ENCODE assay signal across 8 mouse cellular contexts in genomic region chr5:74974726-74975411, GRCm38 (mm10).
A peak's percentile ranks its signal among the peaks of the same experiment; 100 is the strongest.
DNase-seq lines count a peak whose midpoint lies in the region; ATAC-seq lines count a peak whose summit lies in the region.

No protein-coding gene starts in this region.

- no peaks in the 10 kb centered on the region for H3K9me3 ChIP-seq in forebrain, embryonic 16.5 days (ENCODE audit: control insufficient read depth, low read length)
- no peaks in the 10 kb centered on the region for H3K9me3 ChIP-seq in forebrain, embryonic 11.5 days (ENCODE audit: control insufficient read depth, low read length)
- H3K9me3 ChIP-seq in liver, embryonic 16.5 days (replicated peaks; ENCODE audit: control insufficient read depth, low read length): no peaks in the 10 kb centered on the region
- H3K9me3 ChIP-seq in stomach, embryonic 14.5 days (ENCODE audit: control insufficient read depth, low read depth, low read length): no peaks in the 10 kb centered on the region

- DNase-seq in forebrain, embryonic 11.5 days (ENCODE audit: low spot score): no peak
- peak; percentile 38 for DNase-seq in R1 (ENCODE audit: low read depth, low spot score)
- peak; percentile 90 for DNase-seq in gastrocnemius, postnatal 14 days
- DNase-seq in kidney, adult 18-20 months: peak; percentile 66
- no peak for DNase-seq in thymus, postnatal 0 days (ENCODE audit: low spot score)

- no peak overlapping the region for H3K27ac ChIP-seq in forebrain, embryonic 16.5 days (ENCODE audit: low read length)
- no peak overlapping the region for H3K27ac ChIP-seq in forebrain, embryonic 11.5 days (ENCODE audit: low read depth, low read length)
- peak overlapping the region; percentile 50; the same call in 1 of the 2 replicates for H3K27ac ChIP-seq in liver, embryonic 16.5 days (ENCODE audit: low read length)
- H3K27ac ChIP-seq in stomach, embryonic 14.5 days (ENCODE audit: low read length): peak overlapping the region; percentile 64

- peak; percentile 66 for ATAC-seq in forebrain, embryonic 16.5 days
- no peak for ATAC-seq in forebrain, embryonic 11.5 days (replicated peaks; ENCODE audit: low FRiP score)
- peak; percentile 77 for ATAC-seq in liver, embryonic 16.5 days (ENCODE audit: low read depth)
- ATAC-seq in stomach, embryonic 14.5 days (ENCODE audit: insufficient number of reproducible peaks, insufficient read depth, low FRiP score, low read depth): peak; percentile 78; the same call in 1 of the 2 replicates

- WGBS in forebrain, embryonic 16.5 days: 50% methylated on average over 12 of the region's 12 CpGs
- WGBS in forebrain, embryonic 11.5 days: 55% methylated on average over 12 of the region's 12 CpGs
- WGBS in liver, embryonic 16.5 days (ENCODE audit: insufficient replicate concordance): 57% methylated on average over 12 of the region's 12 CpGs
- 43% methylated on average over 12 of the region's 12 CpGs for WGBS in stomach, embryonic 14.5 days

- H3K27me3 ChIP-seq in forebrain, embryonic 16.5 days (replicated peaks; ENCODE audit: control insufficient read depth, insufficient read depth, low read length): peaks cover 12% of the 10 kb centered on the region
- peaks cover 24% of the 10 kb centered on the region for H3K27me3 ChIP-seq in forebrain, embryonic 11.5 days (ENCODE audit: control insufficient read depth, insufficient read depth, low read length)
- no peaks in the 10 kb centered on the region; the same call in 1 of the 2 replicates for H3K27me3 ChIP-seq in liver, embryonic 16.5 days (ENCODE audit: control insufficient read depth, insufficient read depth, low read depth, low read length)
- H3K27me3 ChIP-seq in stomach, embryonic 14.5 days (ENCODE audit: control insufficient read depth, insufficient read depth, low read length): no peaks in the 10 kb centered on the region

- no peak overlapping the region for H3K9ac ChIP-seq in forebrain, embryonic 16.5 days (replicated peaks; ENCODE audit: low read depth, low read length)
- no peak overlapping the region; the same call in 1 of the 2 replicates for H3K9ac ChIP-seq in forebrain, embryonic 11.5 days (ENCODE audit: low read length)
- no peak overlapping the region for H3K9ac ChIP-seq in liver, embryonic 16.5 days (ENCODE audit: low read depth, low read length)
- no peak overlapping the region for H3K9ac ChIP-seq in stomach, embryonic 14.5 days (replicated peaks; ENCODE audit: low read depth, low read length)

- no peaks in the 10 kb centered on the region for H3K36me3 ChIP-seq in forebrain, embryonic 16.5 days (ENCODE audit: control insufficient read depth, insufficient read depth)
- H3K36me3 ChIP-seq in forebrain, embryonic 11.5 days (ENCODE audit: control insufficient read depth, insufficient read depth, low read length): no peaks in the 10 kb centered on the region
- no peaks in the 10 kb centered on the region for H3K36me3 ChIP-seq in liver, embryonic 16.5 days (ENCODE audit: control insufficient read depth, insufficient read depth)
- no peaks in the 10 kb centered on the region for H3K36me3 ChIP-seq in stomach, embryonic 14.5 days (ENCODE audit: control insufficient read depth, insufficient read depth, low read length)

- peaks cover 6% of the 10 kb centered on the region for H3K4me1 ChIP-seq in forebrain, embryonic 16.5 days (replicated peaks; ENCODE audit: control insufficient read depth, insufficient read depth, low read length)
- H3K4me1 ChIP-seq in forebrain, embryonic 11.5 days (replicated peaks; ENCODE audit: control insufficient read depth, insufficient read depth, low read length): peaks cover 11% of the 10 kb centered on the region; the same call in 1 of the 2 replicates
- H3K4me1 ChIP-seq in liver, embryonic 16.5 days (ENCODE audit: control insufficient read depth, low read depth, low read length): peaks cover 8% of the 10 kb centered on the region; the same call in 1 of the 2 replicates
- peaks cover 9% of the 10 kb centered on the region; the same call in 1 of the 2 replicates for H3K4me1 ChIP-seq in stomach, embryonic 14.5 days (ENCODE audit: control insufficient read depth, insufficient read depth, low read length)

- H3K4me2 ChIP-seq in forebrain, embryonic 16.5 days (ENCODE audit: low read length): no peak overlapping the region
- no peak overlapping the region for H3K4me2 ChIP-seq in forebrain, embryonic 11.5 days (ENCODE audit: low read depth, low read length, severe bottlenecking)
- no peak overlapping the region for H3K4me2 ChIP-seq in liver, embryonic 16.5 days (ENCODE audit: low read depth, low read length)
- H3K4me2 ChIP-seq in stomach, embryonic 14.5 days (replicated peaks; ENCODE audit: low read depth, low read length): no peak overlapping the region

- no peak overlapping the region for H3K4me3 ChIP-seq in forebrain, embryonic 16.5 days (replicated peaks; ENCODE audit: low read length)
- no peak overlapping the region for H3K4me3 ChIP-seq in forebrain, embryonic 11.5 days (ENCODE audit: low read depth, low read length)
- no peak overlapping the region for H3K4me3 ChIP-seq in liver, embryonic 16.5 days (ENCODE audit: low read depth, low read length)
- no peak overlapping the region for H3K4me3 ChIP-seq in stomach, embryonic 14.5 days (ENCODE audit: low read depth, low read length)

- intact Hi-C loops in gastrocnemius, postnatal 14 days (cut with DNase I; ENCODE audit: low total_unique reads): no loop called here

Comparison
In these comparisons a context has a peak if more than half of its experiments do, and no peak if none do; other contexts are left out.
1. H3K27ac ChIP-seq: peak in liver, embryonic 16.5 days (single experiment) and stomach, embryonic 14.5 days (single experiment); none in forebrain, embryonic 16.5 days (single experiment) and forebrain, embryonic 11.5 days (single experiment).
2. DNase-seq: peak in R1 (single experiment), gastrocnemius, postnatal 14 days (single experiment) and kidney, adult 18-20 months (single experiment); none in forebrain, embryonic 11.5 days (single experiment) and thymus, postnatal 0 days (single experiment).